Mouse (Mus musculus) embryo, embryonic 11.5 days (tissue): ENCODE measurements around the gene Prkar1a.

Experiments
- DNase-seq: peaks from one replicate; pipeline ENCODE4 v3.0.0-alpha.2; 2012; ENCODE audit warnings: low read depth, low spot score

Prkar1a gene

GRCm38 (mm10) chr11:109672396-109672795, 23.2 kb downstream of the Prkar1a start:
- DNase-seq = no peak

GRCm38 (mm10) chr11:109672881-109673739, 23.9 kb downstream of the Prkar1a start:
- no peak for DNase-seq

GRCm38 (mm10) chr11:109673741-109674140, 24.5 kb downstream of the Prkar1a start:
- no peak for DNase-seq

DNA sequence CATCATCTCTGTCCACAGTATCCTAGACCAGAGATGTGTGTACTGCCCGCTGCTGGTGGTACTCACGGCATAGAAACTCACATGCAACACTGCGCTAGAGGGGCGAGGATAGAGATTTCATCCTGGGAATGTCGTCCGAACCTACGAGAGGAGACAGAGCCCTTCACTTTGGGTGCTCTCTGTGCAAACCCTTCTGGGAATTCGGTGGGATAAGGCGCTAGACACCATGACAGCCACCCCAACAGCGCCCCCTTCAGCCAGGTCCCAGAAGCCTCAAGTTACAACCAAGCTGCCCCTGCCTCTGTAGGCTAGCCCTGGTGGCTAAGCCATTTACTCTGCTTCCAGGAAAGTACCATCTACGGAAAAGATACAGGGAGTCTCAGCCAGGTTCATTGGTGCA, 25.3 kb downstream of the Prkar1a start:
- no peak for DNase-seq

- DNase-seq = no peak
Measured at GRCm38 (mm10) chr11:109675208-109675607, 26.0 kb downstream of the Prkar1a start.

DNA sequence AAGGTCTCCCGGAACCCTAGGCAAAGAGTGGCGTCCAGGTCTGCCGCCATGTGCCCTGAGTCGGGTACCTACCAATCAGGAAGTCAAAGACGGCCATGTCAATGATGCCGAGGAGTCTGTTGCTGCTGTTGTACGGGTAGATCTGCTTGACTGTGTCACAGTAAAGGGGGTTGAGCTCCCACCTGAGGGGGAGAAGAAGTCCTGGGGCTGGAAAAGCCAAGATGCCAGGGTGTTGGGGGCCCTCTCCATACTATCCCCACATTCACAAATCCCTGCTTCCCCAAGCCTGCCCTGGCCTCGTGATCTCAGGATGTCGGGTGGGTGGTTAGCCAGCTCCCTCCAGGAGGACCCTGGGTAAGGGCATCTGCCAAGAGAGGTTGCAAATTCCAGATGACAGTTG, 26.6 kb downstream of the Prkar1a start:
- DNase-seq = no peak

GRCm38 (mm10) chr11:109676621-109677373, 27.6 kb downstream of the Prkar1a start:
- no peak for DNase-seq

DNA sequence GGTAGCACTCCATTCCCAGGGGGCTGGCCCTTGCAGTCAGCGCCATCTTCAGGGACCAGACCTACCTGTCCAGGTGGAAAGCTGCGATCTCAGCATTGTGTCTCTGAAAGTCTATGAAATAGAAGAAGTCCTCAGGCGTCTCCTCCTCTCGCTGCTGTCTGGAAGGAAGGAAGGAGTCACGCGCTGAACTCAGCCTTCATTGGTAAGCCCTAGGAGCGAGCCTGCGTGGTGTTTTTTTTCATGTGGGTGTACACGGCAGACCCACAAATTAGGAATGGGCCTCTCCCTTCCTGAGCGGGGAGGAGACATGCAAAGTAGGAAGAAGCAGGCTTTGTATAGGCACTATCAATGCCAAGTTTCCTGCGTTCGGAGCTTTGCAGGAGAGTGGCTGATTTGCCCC, 29.1 kb downstream of the Prkar1a start:
- no peak for DNase-seq

- DNase-seq = no peak
Measured at GRCm38 (mm10) chr11:109680934-109681333, 31.7 kb downstream of the Prkar1a start.

GRCm38 (mm10) chr11:109681556-109681955, 32.4 kb downstream of the Prkar1a start:
- no peak for DNase-seq

DNA sequence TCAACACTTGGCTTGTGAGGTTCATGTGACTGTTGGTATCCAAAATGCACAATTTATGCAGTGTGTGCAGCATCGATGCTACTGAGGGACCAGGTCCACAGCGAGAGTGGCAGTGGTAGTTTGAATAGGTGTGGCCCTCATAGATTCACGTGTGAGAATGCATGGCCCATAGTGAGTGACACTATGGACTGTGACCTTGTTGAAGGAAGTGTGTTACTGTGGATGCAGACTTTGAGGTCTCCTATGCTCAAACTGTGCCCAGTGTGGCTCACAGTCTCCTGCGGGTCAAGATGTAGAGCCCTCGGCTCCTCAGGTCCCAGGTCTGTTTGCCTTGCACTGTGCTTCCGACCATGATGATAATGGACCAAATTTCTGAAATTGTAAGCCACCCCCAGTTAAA, 33.0 kb downstream of the Prkar1a start:
- no peak for DNase-seq

DNA sequence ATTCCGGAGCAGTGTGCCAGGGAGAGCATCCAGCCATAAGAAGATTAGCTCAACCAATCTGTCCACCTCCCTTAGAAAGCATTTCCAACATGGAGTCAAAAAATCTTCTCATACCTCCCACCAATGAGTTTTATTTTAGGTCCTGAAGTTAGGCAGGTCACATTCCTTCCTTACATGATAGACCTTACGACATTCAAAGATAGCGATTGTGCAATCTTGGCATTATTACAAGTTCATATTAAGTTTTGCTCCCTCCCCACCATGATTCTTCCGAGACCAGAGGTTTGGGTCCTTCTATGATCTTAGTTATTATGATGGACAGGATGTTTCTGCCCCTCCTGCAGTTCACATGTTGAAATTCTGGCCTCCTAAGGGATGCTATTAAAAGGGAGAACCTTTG, 40.3 kb downstream of the Prkar1a start:
- no peak for DNase-seq

GRCm38 (mm10) chr11:109692737-109693136, 43.5 kb downstream of the Prkar1a start:
- no peak for DNase-seq

DNA sequence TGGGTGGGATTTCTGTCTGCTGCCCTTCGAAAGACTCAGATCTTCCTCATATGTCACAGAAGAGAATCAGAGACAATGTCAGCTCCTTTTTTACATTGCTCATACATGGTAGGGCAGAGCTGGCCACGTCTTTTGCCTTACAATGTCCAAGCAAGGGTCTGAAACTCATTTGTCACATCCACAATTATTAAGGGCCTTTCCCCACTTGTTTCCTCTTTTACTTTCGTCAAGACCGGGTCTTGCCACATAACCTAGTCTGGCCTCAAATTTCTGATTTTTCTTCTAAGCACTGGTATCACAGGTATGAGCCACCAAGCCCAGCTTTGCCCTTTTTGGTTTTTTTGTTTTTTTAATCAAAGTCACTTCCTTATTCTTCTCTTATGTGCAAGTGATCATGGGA, 47.3 kb downstream of the Prkar1a start:
- DNase-seq = no peak

- no peak for DNase-seq
Measured at GRCm38 (mm10) chr11:109697089-109697643, 48.0 kb downstream of the Prkar1a start.

DNA sequence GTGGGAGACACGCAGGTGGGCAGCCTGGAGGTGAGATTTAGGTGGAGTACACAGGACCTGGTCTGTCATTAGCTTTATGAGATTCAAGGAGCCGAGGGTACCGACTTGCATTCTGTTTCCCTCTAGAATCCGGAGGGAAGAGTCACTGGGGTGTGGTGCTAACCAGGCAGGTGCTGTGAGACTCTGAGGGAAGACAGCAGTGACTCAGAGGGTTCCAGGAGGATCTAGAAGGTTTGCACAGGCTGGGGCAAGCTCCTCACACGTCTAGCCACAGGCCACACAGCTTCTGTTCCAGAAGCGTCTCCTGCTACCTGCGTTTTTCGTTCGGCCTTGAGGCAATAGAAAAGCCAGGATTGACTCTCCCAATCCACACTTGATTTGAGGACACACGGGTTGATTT, 49.5 kb downstream of the Prkar1a start:
- no peak for DNase-seq

- no peak for DNase-seq
Measured at GRCm38 (mm10) chr11:109699784-109700183, 50.6 kb downstream of the Prkar1a start.

DNA sequence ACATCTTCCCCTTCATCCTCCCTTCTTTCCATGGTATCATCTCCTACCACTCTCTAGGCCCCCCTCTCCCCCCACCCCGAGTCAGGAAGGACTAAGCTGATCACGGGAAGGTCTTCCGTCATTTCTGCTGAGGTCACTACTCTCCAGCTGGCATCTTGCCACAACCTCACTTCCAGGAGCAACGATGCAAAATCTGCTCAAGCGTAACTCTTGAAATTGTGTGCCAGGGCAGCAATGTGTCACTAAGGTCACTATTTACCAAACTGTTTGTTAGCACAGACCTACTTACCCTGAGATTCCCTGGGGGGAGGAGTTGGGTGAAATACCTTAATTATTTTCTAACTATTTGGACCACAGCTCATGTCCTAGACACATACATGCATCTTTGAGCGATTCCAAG, 51.6 kb downstream of the Prkar1a start:
- no peak for DNase-seq

DNA sequence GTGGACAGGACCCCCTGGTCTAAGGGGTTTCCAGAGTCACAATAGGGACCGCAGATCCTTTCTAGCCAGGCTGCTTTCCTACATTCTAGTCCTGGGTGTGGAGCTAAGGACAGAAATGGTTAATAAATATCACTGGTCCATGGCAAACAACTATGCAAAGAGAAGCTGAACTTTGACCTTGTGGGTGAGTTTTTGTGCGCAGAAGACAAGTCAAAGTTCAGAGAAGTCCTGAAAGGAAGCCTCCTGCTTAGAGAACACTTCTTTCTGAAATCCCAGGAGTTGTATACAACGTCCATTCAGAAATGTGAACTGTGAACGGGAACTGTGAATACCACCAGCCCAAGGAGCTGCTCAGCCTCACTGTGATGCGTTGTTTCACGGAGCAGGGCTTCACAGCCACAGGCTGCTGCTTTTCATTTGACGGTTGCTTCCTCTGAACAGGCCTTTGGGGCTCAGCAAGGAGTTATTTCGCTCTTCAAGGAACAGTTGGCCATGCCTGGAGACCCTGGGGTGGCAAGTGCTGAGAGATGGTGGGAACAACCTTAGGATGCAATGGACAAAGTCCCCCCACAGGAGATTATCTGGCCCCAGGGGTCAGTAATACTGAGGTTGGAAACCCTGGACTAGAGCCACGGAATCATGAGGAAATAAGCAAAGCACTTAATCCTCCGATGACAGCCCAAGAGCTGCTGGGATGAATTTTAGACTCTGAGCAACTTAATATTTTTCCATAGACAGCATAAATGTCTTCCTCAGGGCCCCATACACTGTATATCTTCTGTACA, 53.0 kb downstream of the Prkar1a start:
- no peak for DNase-seq

GRCm38 (mm10) chr11:109703845-109704244, 54.6 kb downstream of the Prkar1a start:
- DNase-seq = no peak

DNA sequence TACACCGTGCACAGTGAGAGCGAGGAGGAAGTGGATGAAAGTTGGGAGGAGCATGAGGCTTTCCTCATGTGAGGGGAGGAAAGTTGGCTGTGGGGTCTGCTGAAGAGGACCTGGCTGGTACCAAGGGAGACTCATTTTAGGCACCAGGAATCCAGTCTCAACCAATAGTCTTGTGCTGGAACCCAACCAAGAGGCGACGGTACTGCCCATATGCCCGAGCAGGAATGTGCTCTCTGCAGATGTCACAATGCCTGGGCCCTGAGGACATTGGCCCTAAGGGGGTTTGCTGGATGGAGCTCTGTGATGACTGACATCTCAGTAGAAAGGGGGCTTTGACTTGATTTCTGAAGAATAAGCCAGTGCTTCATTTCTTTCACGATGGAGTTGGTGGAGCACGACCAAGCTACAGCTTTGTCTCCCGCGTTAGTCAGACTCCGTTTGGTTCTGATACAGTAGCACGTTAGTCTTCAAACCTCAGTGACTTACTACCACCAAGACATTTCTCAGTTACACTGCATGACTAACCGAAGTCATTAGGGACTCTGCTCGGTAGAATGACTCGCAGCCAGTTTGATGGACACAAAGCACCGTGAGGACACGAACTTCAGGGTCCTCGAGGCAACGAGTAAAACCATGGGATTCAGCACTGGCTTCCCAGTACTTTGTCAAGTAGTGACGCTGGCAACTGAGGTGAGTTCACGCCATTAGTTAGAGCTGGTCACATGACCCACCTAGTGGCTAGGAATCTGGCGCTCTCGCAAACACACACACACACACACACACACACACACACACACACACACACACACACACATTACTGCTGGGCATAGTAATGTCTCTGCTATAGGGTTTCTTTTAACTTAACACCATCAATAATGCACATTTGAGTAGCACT, 55.4 kb downstream of the Prkar1a start:
- DNase-seq = no peak
